Mouse (Mus musculus) hindbrain, postnatal 0 days (tissue): ENCODE measurements around the gene Cdan1. TPM values are rescaled to one million over a fixed set of nuclear protein-coding genes. Genes with fewer than 3 reads are reported as not detected.

Experiments
- ATAC-seq: fragments of 200-750 bp; cut with Nextera tagmentation; 2 replicates; pipeline ENCODE4 v1.8.0; 2017; ENCODE audit warnings: mild to moderate bottlenecking, moderate TSS enrichment, moderate library complexity
- DNase-seq: peaks from one replicate; pipeline ENCODE4 v3.0.0-alpha.2; 2015; ENCODE audit warnings: low spot score
- H3K27ac ChIP-seq: fragments of 300-500 bp; sonication (generic); 2 replicates; pipeline ENCODE4 v1.5.1; 2014; ENCODE audit warnings: mild to moderate bottlenecking
- H3K27me3 ChIP-seq: fragments of 300-500 bp; sonication (generic); 2 replicates; pipeline ENCODE4 v1.6.1; 2014; ENCODE audit warnings: low read length, mixed read lengths; ENCODE audit not compliant: insufficient read depth
- H3K36me3 ChIP-seq: fragments of 300-500 bp; sonication (generic); 2 replicates; pipeline ENCODE4 v1.6.1; 2014; ENCODE audit warnings: low read length, mixed read lengths; ENCODE audit not compliant: insufficient read depth
- H3K4me1 ChIP-seq: fragments of 300-500 bp; sonication (generic); 2 replicates; pipeline ENCODE4 v1.6.1; 2014; ENCODE audit warnings: antibody characterized with exemption, low read length, mixed read lengths; ENCODE audit not compliant: insufficient read depth
- H3K4me2 ChIP-seq: fragments of 300-500 bp; sonication (generic); 2 replicates; pipeline ENCODE4 v1.6.1; 2014; ENCODE audit warnings: low read depth, mild to moderate bottlenecking, low read length, moderate library complexity, mixed read lengths
- H3K4me3 ChIP-seq: fragments of 300-500 bp; sonication (generic); 2 replicates; pipeline ENCODE4 v1.5.1; 2014; ENCODE audit warnings: low read length
- H3K9ac ChIP-seq: fragments of 300-500 bp; sonication (generic); replicated peaks from 2 replicates; pipeline ENCODE4 v1.6.1; 2014; ENCODE audit warnings: mild to moderate bottlenecking, low read length, moderate library complexity, mixed read lengths
- H3K9me3 ChIP-seq: fragments of 300-500 bp; sonication (generic); 2 replicates; pipeline ENCODE4 v1.6.1; 2016; ENCODE audit warnings: low read length, mixed read lengths
- CTCF ChIP-seq: IDR thresholded peaks from 2 replicates; pipeline ENCODE4 v1.5.1; 2016; ENCODE audit warnings: antibody characterized with exemption, control low read depth, low read depth
- WGBS: fragments of 180-500 bp; shearing (Covaris S2); extraction: QIAGEN DNeasy Blood & Tissue Kit; methylation state at CpG from one replicate; pipeline ENCODE4 v1.1.7; 2014; 5-methylcytosine and 5-hydroxymethylcytosine counted together
- polyA plus RNA-seq: library from polyadenylated mRNA; unstranded; fragments of >200 nt; fragmentation: Nextera tagmentation; extraction: Ambion mirVana; gene quantifications from 2 replicates; pipeline ENCODE4 v1.2.1, GENCODE M21; 2015
- total RNA-seq: library from RNA; depleted of rRNA; stranded (reverse); fragments of >200 nt; gene quantifications from 2 replicates; pipeline ENCODE4 v1.2.3, GENCODE M21; 2014

Gene Cdan1
- total and polyA plus RNA-seq, 2 experiments from 2014 or later, result 5.9 to 37.8 TPM

DNA sequence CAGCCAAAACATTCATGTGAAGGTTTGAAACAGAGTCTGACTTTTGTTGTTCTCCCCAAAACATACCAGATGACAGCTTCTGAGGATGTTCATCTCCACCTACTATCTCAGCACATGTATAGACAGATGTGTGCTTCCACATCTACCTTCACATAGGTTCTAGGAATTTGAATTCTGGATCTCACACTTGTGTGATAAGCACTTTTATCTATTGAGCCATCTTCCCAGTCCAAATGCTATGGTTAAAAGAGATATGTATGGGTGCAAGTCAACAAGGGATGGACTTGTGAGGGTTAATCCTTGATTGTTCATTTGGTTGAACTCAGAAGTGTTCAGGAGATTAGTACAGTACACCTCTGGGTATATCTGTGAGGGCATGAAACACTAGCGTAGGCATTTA lies 4.6 kb downstream of the Cdan1 start:
- no peaks in the 10 kb centered on the region for H3K27me3 ChIP-seq
- no peak overlapping the region for H3K27ac ChIP-seq
- 95% methylated on average over 1 of the region's 1 CpGs for WGBS
- no peak overlapping the region for H3K4me3 ChIP-seq
- ATAC-seq (no peak), DNase-seq (no peak)
- no peak overlapping the region for H3K9ac ChIP-seq
- no peaks in the 10 kb centered on the region for H3K9me3 ChIP-seq
- no peak overlapping the region for H3K4me2 ChIP-seq
- H3K4me1 ChIP-seq, result peaks cover 6% of the 10 kb centered on the region; the same call in 1 of the 2 replicates
- H3K36me3 ChIP-seq, result no peaks in the 10 kb centered on the region
- TF ChIP-seq CTCF, result no peak

GRCm38 (mm10) chr2:120843990-120844389 lies 5.9 kb downstream of the Cdan1 start:
- H3K9ac ChIP-seq, result no peak overlapping the region
- WGBS, result 93% methylated on average over 4 of the region's 4 CpGs
- no peak overlapping the region for H3K4me3 ChIP-seq
- no peaks in the 10 kb centered on the region for H3K9me3 ChIP-seq
- H3K36me3 ChIP-seq, result no peaks in the 10 kb centered on the region
- TF ChIP-seq CTCF, result no peak
- H3K27me3 ChIP-seq, result no peaks in the 10 kb centered on the region
- ATAC-seq (no peak), DNase-seq (no peak)
- peaks cover 6% of the 10 kb centered on the region; the same call in 1 of the 2 replicates for H3K4me1 ChIP-seq
- no peak overlapping the region for H3K4me2 ChIP-seq
- H3K27ac ChIP-seq, result no peak overlapping the region

GRCm38 (mm10) chr2:120841211-120841610 lies 8.7 kb downstream of the Cdan1 start:
- H3K9me3 ChIP-seq, result no peaks in the 10 kb centered on the region
- ATAC-seq (no peak), DNase-seq (no peak)
- H3K36me3 ChIP-seq, result no peaks in the 10 kb centered on the region
- no peaks in the 10 kb centered on the region for H3K27me3 ChIP-seq
- no peak for TF ChIP-seq CTCF
- no peak overlapping the region for H3K4me3 ChIP-seq
- no peaks in the 10 kb centered on the region for H3K4me1 ChIP-seq
- 86% methylated on average over 1 of the region's 1 CpGs for WGBS
- no peak overlapping the region for H3K9ac ChIP-seq
- H3K27ac ChIP-seq, result no peak overlapping the region
- no peak overlapping the region for H3K4me2 ChIP-seq

GRCm38 (mm10) chr2:120835167-120835566 lies 14.8 kb downstream of the Cdan1 start:
- H3K27me3 ChIP-seq, result no peaks in the 10 kb centered on the region
- no peaks in the 10 kb centered on the region for H3K9me3 ChIP-seq
- no peak for TF ChIP-seq CTCF
- no peak for DNase-seq
- ATAC-seq, result no peak
- H3K36me3 ChIP-seq, result no peaks in the 10 kb centered on the region
- H3K4me3 ChIP-seq, result no peak overlapping the region
- WGBS, result 93% methylated on average over 4 of the region's 4 CpGs
- H3K4me2 ChIP-seq, result no peak overlapping the region
- no peak overlapping the region for H3K9ac ChIP-seq
- H3K4me1 ChIP-seq, result no peaks in the 10 kb centered on the region
- no peak overlapping the region for H3K27ac ChIP-seq

GRCm38 (mm10) chr2:120826936-120827638 lies 22.8 kb downstream of the Cdan1 start:
- Histone ChIP-seq H3K4me3 (no peak overlapping the region), H3K4me2 (no peak overlapping the region), H3K9me3 (no peaks in the 10 kb centered on the region), H3K9ac (no peak overlapping the region), H3K4me1 (no peaks in the 10 kb centered on the region), H3K27ac (no peak overlapping the region), H3K36me3 (no peaks in the 10 kb centered on the region), H3K27me3 (no peaks in the 10 kb centered on the region)
- ATAC-seq, result no peak
- TF ChIP-seq CTCF, result no peak
- no peak for DNase-seq
- 18% methylated on average over 1 of the region's 1 CpGs for WGBS

GRCm38 (mm10) chr2:120770265-120770935 lies 79.5 kb downstream of the Cdan1 start:
- ATAC-seq, result no peak
- Histone ChIP-seq H3K4me3 (no peak overlapping the region), H3K27ac (no peak overlapping the region), H3K9ac (no peak overlapping the region), H3K27me3 (no peaks in the 10 kb centered on the region), H3K9me3 (no peaks in the 10 kb centered on the region), H3K4me2 (no peak overlapping the region), H3K36me3 (no peaks in the 10 kb centered on the region; the same call in 1 of the 2 replicates), H3K4me1 (no peaks in the 10 kb centered on the region)
- no peak for DNase-seq
- 92% methylated on average over 2 of the region's 2 CpGs for WGBS
- no peak for TF ChIP-seq CTCF

DNA sequence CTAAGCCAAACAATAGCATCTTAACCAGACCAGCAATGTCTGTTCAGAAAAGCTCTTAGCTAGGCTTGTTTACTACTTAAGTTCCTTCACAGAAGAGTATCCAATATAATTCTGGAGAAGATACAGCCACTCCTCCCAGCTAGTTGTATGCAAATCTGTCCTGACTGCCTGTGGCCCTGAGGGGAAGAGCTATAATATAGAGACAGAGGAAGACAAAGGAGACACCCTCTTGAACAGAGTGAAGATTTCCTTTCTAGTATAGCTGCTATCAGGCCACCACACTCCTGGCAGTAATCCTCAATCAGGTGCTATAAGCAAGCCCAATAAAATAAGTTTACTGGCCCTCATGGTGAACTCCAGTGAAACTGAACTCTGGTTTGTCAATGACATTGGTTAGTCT lies 88.0 kb downstream of the Cdan1 start:
- no peak for DNase-seq
- Histone ChIP-seq H3K9me3 (no peaks in the 10 kb centered on the region), H3K4me1 (no peaks in the 10 kb centered on the region), H3K4me3 (no peak overlapping the region), H3K9ac (no peak overlapping the region), H3K27me3 (no peaks in the 10 kb centered on the region), H3K4me2 (no peak overlapping the region), H3K27ac (no peak overlapping the region), H3K36me3 (peaks cover 7% of the 10 kb centered on the region; the same call in 1 of the 2 replicates)
- no peak for TF ChIP-seq CTCF
- no peak for ATAC-seq
